Mouse (Mus musculus) liver, adult 2 months (tissue): ENCODE measurements at regions not wholly inside any gene's neighbourhood (a gene's known extent, or its start where the extent isn't known, plus 50 kb on each side); places are given as distances from the start of the nearest gene placed in this dataset.
"Not testable (repeated sequence)": the region's sequence is repeated elsewhere in the genome, so short reads cannot be mapped to it uniquely, and the experiment has no call there.

Experiments used
- DNase-seq: peaks from one replicate; pipeline ENCODE4 v3.0.0-alpha.2; 2011; ENCODE audit warnings: low read depth, low spot score; ENCODE audit errors: extremely low read depth
- H3K27ac ChIP-seq: fragments of 200-500 bp; replicated peaks from 2 replicates; pipeline ENCODE4 v1.5.1; 2012; ENCODE audit warnings: low read depth, mild to moderate bottlenecking, control low read depth, inconsistent platforms, low read length; ENCODE audit not compliant: insufficient read depth
- H3K27me3 ChIP-seq: fragments of 200-500 bp; 2 replicates; pipeline ENCODE4 v1.6.1; 2012; ENCODE audit warnings: mild to moderate bottlenecking, moderate library complexity, low read length, inconsistent platforms; ENCODE audit not compliant: control insufficient read depth, insufficient read depth
- H3K36me3 ChIP-seq: fragments of 200-500 bp; 2 replicates; pipeline ENCODE4 v1.6.1; 2012; ENCODE audit warnings: low read length, inconsistent platforms; ENCODE audit not compliant: control insufficient read depth, insufficient read depth
- H3K4me1 ChIP-seq: fragments of 200-500 bp; 2 replicates; pipeline ENCODE4 v1.6.1; 2011; ENCODE audit warnings: low read length; ENCODE audit not compliant: control insufficient read depth, insufficient read depth
- H3K4me3 ChIP-seq: fragments of 200-500 bp; 2 replicates; pipeline ENCODE4 v1.5.1; 2011; ENCODE audit warnings: low read depth, mild to moderate bottlenecking, control low read depth, low read length, moderate library complexity; ENCODE audit not compliant: insufficient read depth
- H3K79me2 ChIP-seq: fragments of 200-500 bp; 2 replicates; pipeline ENCODE4 v1.6.1; 2012; ENCODE audit warnings: inconsistent platforms, mild to moderate bottlenecking, low read length, moderate library complexity; ENCODE audit not compliant: control insufficient read depth, insufficient read depth
- H3K9ac ChIP-seq: fragments of 200-500 bp; 2 replicates; pipeline ENCODE4 v1.6.1; 2012; ENCODE audit warnings: low read depth, mild to moderate bottlenecking, control low read depth, inconsistent platforms, low read length
- CTCF ChIP-seq: fragments of 200-500 bp; IDR thresholded peaks from 2 replicates; pipeline ENCODE4 v1.5.1; 2011; ENCODE audit warnings: low read depth, low read length, control low read depth
- POLR2A ChIP-seq: fragments of 200-500 bp; IDR thresholded peaks from 2 replicates; pipeline ENCODE4 v1.6.1; 2011; ENCODE audit warnings: low read length, control low read depth; ENCODE audit not compliant: insufficient read depth; ENCODE audit errors: extremely low read depth
- WGBS: fragments of 180-500 bp; shearing (Covaris S2); methylation state at CpG from one replicate; pipeline ENCODE4 v1.1.7; 2018; 5-methylcytosine and 5-hydroxymethylcytosine counted together

DNA sequence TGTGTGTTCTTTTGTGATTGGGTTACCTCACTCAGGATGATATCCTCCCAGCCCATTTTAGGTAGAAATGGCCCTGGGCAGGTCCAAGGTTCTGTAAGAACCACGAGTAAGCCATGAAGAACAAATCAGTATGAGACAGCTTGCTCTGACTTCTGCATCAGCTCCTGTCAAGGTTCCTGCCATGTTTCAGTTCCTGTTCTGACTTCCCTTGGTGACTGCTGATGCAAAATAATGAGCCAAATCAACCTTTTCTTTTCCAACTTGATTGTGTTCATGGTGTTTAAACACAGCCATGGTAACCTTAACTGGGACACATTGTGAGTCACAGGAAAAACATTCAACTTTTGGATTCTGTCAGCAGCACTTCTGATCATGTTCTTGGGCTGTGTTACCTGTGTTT is 667.4 kb upstream of the Igfbp7 start:
- 31% methylated on average over 1 of the region's 1 CpGs for WGBS
- no peaks in the 10 kb centered on the region for H3K4me1 ChIP-seq
- TF ChIP-seq CTCF (no peak), POLR2A (no peak)
- no peak overlapping the region for H3K4me3 ChIP-seq
- H3K27ac ChIP-seq = no peak overlapping the region
- DNase-seq = no peak
- no peaks in the 10 kb centered on the region for H3K36me3 ChIP-seq
- H3K27me3 ChIP-seq = no peaks in the 10 kb centered on the region
- H3K79me2 ChIP-seq = no peaks in the 10 kb centered on the region
- no peak overlapping the region for H3K9ac ChIP-seq

DNA sequence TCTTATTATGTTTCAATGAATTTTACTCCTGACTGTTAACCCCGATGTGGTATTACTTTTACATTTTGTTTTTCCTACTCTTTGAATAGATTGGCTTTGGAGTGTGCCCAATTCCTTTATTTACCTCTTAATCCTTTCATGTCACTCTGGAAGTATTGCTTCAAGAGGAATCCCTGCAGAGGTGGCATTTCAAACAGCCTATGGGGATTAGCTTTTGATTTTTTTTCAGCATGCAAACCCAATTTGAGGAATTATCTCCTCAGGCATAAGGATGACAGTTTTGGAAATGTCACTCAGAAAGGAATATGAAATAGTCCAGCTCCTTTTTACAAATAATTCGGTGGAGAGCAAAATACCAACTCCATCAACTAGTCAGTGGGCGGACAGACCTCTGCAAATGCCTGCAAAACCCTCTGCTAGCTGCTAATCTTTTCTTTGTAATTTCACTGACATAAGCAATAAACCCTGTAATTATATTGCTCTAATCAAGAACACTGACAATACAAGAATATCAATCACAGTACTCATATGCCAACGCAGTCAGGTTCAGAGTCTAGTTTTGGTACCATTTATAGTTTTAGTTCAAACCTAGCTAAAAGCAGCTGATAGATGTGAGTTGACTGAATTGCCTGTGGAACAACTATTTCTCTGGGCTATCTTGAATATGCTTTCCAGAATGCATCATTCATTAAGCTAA is 624.9 kb upstream of the Igfbp7 start:
- no peaks in the 10 kb centered on the region for H3K4me1 ChIP-seq
- H3K9ac ChIP-seq = no peak overlapping the region
- H3K4me3 ChIP-seq = no peak overlapping the region
- H3K36me3 ChIP-seq = no peaks in the 10 kb centered on the region
- H3K27ac ChIP-seq = no peak overlapping the region
- H3K79me2 ChIP-seq = no peaks in the 10 kb centered on the region
- DNase-seq = no peak
- no peaks in the 10 kb centered on the region for H3K27me3 ChIP-seq
- TF ChIP-seq POLR2A = no peak
- TF ChIP-seq CTCF = no peak
- WGBS = 62% methylated on average over 4 of the region's 4 CpGs

DNA sequence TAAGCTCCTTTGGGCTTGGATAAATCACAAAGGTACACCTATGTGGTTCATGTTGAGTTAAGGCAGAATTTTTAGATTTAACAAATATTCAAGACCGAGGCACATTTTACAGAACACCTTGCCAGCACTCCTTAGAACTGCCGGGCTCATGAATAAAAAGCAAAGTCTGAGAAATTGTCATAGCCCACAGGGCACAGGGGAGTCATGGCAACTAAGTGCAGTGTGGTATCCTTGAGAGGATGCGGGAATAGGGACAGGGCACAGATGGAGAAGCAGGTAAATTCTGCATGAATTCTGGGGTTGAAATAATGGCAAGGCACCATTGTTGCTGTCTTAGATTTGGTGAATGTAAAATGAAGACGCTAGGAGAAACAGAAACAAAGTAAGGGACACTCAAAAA is 609.7 kb upstream of the Igfbp7 start:
- 75% methylated on average over 4 of the region's 4 CpGs for WGBS
- H3K9ac ChIP-seq = no peak overlapping the region
- H3K79me2 ChIP-seq = no peaks in the 10 kb centered on the region
- no peaks in the 10 kb centered on the region for H3K4me1 ChIP-seq
- H3K27me3 ChIP-seq = no peaks in the 10 kb centered on the region
- DNase-seq = no peak
- no peak overlapping the region for H3K4me3 ChIP-seq
- H3K27ac ChIP-seq = no peak overlapping the region
- H3K36me3 ChIP-seq = no peaks in the 10 kb centered on the region
- TF ChIP-seq CTCF (no peak), POLR2A (no peak)

GRCm38 (mm10) chr5:77986449-77987047 is 578.7 kb upstream of the Igfbp7 start:
- Histone ChIP-seq H3K79me2 (no peaks in the 10 kb centered on the region), H3K4me3 (no peak overlapping the region), H3K36me3 (no peaks in the 10 kb centered on the region), H3K4me1 (no peaks in the 10 kb centered on the region), H3K27ac (no peak overlapping the region), H3K27me3 (no peaks in the 10 kb centered on the region), H3K9ac (no peak overlapping the region)
- WGBS = 78% methylated on average over 10 of the region's 10 CpGs
- TF ChIP-seq CTCF (no peak), POLR2A (no peak)
- no peak for DNase-seq

GRCm38 (mm10) chr5:77985269-77985668 is 577.4 kb upstream of the Igfbp7 start:
- H3K9ac ChIP-seq = no peak overlapping the region
- DNase-seq = no peak
- H3K36me3 ChIP-seq = no peaks in the 10 kb centered on the region
- no peak overlapping the region for H3K27ac ChIP-seq
- TF ChIP-seq CTCF (no peak), POLR2A (no peak)
- WGBS = 85% methylated on average over 1 of the region's 1 CpGs
- no peaks in the 10 kb centered on the region for H3K79me2 ChIP-seq
- H3K4me3 ChIP-seq = no peak overlapping the region
- no peaks in the 10 kb centered on the region for H3K4me1 ChIP-seq
- H3K27me3 ChIP-seq = no peaks in the 10 kb centered on the region

DNA sequence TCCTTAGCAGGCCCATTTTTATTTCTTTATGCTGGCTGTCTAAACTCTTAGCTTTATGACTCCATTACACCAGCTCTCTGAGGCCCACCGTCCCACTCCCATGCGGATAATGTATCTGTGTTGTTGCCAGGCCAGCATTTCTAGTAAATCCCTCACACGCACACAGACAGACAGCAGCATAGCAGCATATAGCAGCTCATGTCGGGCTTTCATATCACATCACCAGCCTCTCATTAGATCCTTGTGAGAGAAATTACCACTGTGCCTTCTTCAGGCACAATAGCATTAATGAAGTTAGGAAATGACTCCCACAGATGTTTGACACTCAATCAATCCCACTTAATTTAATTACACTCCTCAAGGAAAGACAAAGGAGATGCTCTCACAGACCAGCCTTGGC is 532.2 kb upstream of the Igfbp7 start:
- not testable (repeated sequence) for H3K27ac ChIP-seq, H3K9ac ChIP-seq, H3K36me3 ChIP-seq, DNase-seq, H3K27me3 ChIP-seq, H3K79me2 ChIP-seq, H3K4me3 ChIP-seq, H3K4me1 ChIP-seq
- 86% methylated on average over 4 of the region's 4 CpGs for WGBS
